In genomic region chr17:15787036-15787435, GRCm38 (mm10) we compare ENCODE assay signal across 9 mouse cellular contexts. TPM values are rescaled to one million over a fixed set of nuclear protein-coding genes. Genes with fewer than 3 reads are reported as not detected.
DNase-seq lines count a peak whose midpoint lies in the region; TF ChIP-seq lines count a peak whose summit lies in the region.
"Had no signal": no experiment of that assay in that cellular context is flagged by ENCODE, and none has a peak within 500 bp of the region (broad histone marks: within the 10 kb centered on the region; RNA-seq: fewer than 3 reads in every experiment).

No protein-coding gene starts in this region.

- peak; percentile 60; the same call in 1 of the 2 replicates for TF ChIP-seq CTCF in brain, embryonic 14.5 days (IDR thresholded peaks at IDR 0.05; ENCODE audit: borderline replicate concordance, extremely low read depth, insufficient read depth, insufficient read length)

- TF ChIP-seq POLR2A in brain, embryonic 14.5 days (IDR thresholded peaks at IDR 0.05; ENCODE audit: borderline replicate concordance, extremely low read depth, insufficient read depth, insufficient read length, poor library complexity, severe bottlenecking): no peak

- peak; percentile 28 to 41 for DNase-seq in cerebellum, adult 18-20 months
- no peak for DNase-seq in cerebellum, adult 11 months
- peak; percentile 35 for DNase-seq in kidney, postnatal 14 days
- DNase-seq in kidney, adult 11 months: no peak
- peak; percentile 70 for DNase-seq in 3T3-L1 (ENCODE audit: low read depth, low spot score)
- peak; percentile 58 for DNase-seq in brain, embryonic 14.5 days (ENCODE audit: low read depth)
- peak; percentile 73 for DNase-seq in lung, postnatal 36 days
- DNase-seq in adrenal gland, postnatal 25 days: no peak
- DNase-seq: liver, embryonic 13.5 days had no signal

RNA-seq across cellular contexts. Expression of gene Rgmb, which starts 43.8 kb away (rescaled TPM):
- 140 and 187 TPM in 2 replicates for polyA plus RNA-seq in brain, embryonic 14.5 days (2012; rRNA removed)
- total RNA-seq in adrenal gland, postnatal 25 days (2021): 12.5 and 18.1 TPM in 2 replicates

Comparison
In these comparisons a context has a peak if more than half of its experiments do, and no peak if none do; other contexts are left out.
1. DNase-seq: peak in cerebellum, adult 18-20 months (2 of 2), kidney, postnatal 14 days (single experiment), 3T3-L1 (single experiment), brain, embryonic 14.5 days (single experiment) and lung, postnatal 36 days (single experiment); none in cerebellum, adult 11 months (single experiment), kidney, adult 11 months (single experiment) and adrenal gland, postnatal 25 days (single experiment).